Mouse (Mus musculus) brain, embryonic 14.5 days (tissue): ENCODE results near the gene Rbpj. TPM values are rescaled to one million over a fixed set of nuclear protein-coding genes. Genes with fewer than 3 reads are reported as not detected.

Source experiments
- DNase-seq: peaks from one replicate; pipeline ENCODE4 v3.0.0-alpha.2; 2011; ENCODE audit warnings: low read depth
- CTCF ChIP-seq: fragments of 200-500 bp; IDR thresholded peaks from 2 replicates; pipeline ENCODE4 v1.5.1; 2012; ENCODE audit warnings: inconsistent platforms, mild to moderate bottlenecking, moderate library complexity, borderline replicate concordance; ENCODE audit not compliant: insufficient read depth, insufficient read length; ENCODE audit errors: extremely low read depth
- POLR2A ChIP-seq: fragments of 200-500 bp; IDR thresholded peaks from 2 replicates; pipeline ENCODE4 v1.6.1; 2012; ENCODE audit warnings: mild to moderate bottlenecking, inconsistent platforms, borderline replicate concordance; ENCODE audit not compliant: poor library complexity, insufficient read depth, insufficient read length, severe bottlenecking; ENCODE audit errors: extremely low read depth
- polyA plus RNA-seq: library from polyadenylated mRNA; depleted of rRNA; stranded (reverse); fragments of >200 nt; gene quantifications from 2 replicates; pipeline ENCODE4 v1.2.3, GENCODE M21; 2012

Rbpj gene
- polyA plus RNA-seq, 1 experiment = 62.6 TPM

- no peak for DNase-seq
- no peak for TF ChIP-seq CTCF
- no peak for TF ChIP-seq POLR2A
Measured at GRCm38 (mm10) chr5:53469098-53469776, 3.3 kb downstream of the Rbpj start.

DNA sequence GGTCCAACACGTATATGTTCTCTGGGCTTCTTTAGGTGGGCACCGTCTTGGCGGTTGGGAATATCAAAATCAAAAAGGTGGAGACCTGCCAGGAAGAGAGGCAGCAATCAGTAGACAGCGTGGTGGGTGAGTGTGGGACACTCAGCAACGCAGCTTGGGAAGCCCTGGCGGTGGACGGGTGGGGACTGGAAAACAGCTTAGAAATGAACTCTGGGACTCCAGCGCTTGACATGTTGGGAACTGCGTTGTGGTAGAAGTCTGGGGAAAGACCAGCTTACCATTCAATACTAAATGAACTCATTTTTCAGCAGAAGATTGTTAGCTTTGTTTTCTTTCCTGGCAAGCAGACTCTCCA is 3.8 kb downstream of the Rbpj start:
- DNase-seq = no peak
- TF ChIP-seq POLR2A (no peak), CTCF (no peak)

GRCm38 (mm10) chr5:53470141-53471079 is 4.5 kb downstream of the Rbpj start:
- TF ChIP-seq CTCF = peak; percentile 8; the same call in 1 of the 2 replicates
- TF ChIP-seq POLR2A = no peak
- peak; percentile 73 for DNase-seq

- TF ChIP-seq CTCF (no peak), POLR2A (no peak)
- no peak for DNase-seq
Measured at GRCm38 (mm10) chr5:53472485-53472884, 6.5 kb downstream of the Rbpj start.

- TF ChIP-seq CTCF (no peak), POLR2A (no peak)
- DNase-seq = no peak
Measured at GRCm38 (mm10) chr5:53479161-53479560, 13.2 kb downstream of the Rbpj start.

GRCm38 (mm10) chr5:53479891-53480290 is 13.9 kb downstream of the Rbpj start:
- DNase-seq = no peak
- no peak for TF ChIP-seq POLR2A
- TF ChIP-seq CTCF = no peak

DNA sequence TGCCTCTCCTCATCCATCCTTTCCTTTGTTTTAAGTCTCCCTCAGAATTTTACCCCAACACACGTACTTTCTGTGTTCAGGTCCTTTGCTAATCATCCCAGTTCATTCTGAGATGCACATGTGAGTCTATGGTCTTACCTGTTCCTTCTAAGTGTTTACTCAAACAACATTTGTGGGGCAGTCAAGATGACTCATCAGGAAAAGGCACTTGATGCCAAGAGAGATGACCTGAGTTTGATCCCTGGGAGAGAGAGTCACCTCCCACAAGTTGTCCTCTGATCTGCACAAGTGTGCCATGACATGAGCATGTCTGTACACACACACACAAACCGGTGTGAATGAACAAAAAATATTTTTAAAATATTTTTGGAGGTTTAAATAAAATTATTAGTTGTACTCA is 15.1 kb downstream of the Rbpj start:
- TF ChIP-seq CTCF (no peak), POLR2A (no peak)
- no peak for DNase-seq

DNA sequence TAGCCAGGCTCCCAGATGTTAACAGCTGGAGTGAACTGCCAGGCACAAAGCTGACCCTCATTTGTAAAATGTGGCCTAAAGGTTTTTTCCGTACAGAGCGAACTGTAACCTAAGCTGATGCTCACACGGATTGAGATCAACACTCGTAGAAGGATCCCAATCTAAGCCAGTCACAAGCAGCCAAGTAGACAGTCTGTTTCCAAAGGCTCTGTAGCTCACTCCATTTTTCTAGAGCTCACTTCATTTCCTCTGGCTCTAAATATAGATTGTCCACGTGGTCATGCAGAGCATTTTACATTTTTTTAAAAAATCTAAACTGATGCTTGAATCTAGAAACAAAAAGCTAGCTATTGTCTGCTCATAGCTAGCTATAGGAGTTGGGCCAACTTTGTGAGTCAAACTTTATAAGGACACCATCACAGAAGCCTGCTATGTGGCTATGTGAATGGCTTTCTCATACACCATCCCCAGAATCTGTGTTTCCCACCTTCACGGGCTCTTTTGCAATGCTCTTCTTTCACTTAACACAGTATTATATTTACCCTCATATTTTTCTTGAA is 19.2 kb downstream of the Rbpj start:
- TF ChIP-seq POLR2A = no peak
- no peak for DNase-seq

GRCm38 (mm10) chr5:53485934-53486475 is 20.1 kb downstream of the Rbpj start:
- DNase-seq = no peak
- TF ChIP-seq POLR2A = no peak

GRCm38 (mm10) chr5:53486966-53487592 is 21.1 kb downstream of the Rbpj start:
- no peak for TF ChIP-seq CTCF
- TF ChIP-seq POLR2A = no peak
- DNase-seq = peak; percentile 61

DNA sequence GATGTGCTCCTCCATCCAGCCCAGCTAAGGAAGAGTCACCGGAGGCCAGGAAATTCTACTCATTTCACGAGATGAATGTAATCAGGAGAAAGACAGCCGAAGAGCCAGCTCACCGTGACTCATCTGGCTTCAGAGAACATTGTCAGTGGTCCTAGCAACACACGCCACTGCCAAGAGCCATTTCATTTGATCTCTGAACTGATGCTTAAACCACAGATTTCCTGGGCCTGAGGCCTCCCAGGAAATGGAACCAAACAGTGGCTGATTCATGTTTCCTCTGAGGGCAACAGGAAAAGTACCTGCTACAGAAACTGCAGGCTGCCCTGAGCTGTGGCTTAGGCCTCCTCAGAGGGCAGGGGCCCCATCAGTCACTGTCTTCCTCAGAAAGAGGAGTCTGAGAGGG is 24.7 kb downstream of the Rbpj start:
- TF ChIP-seq POLR2A (no peak), CTCF (no peak)
- no peak for DNase-seq
